Mouse (Mus musculus) right cerebral cortex, postnatal 25 days (tissue): ENCODE measurements around the gene Zdhhc8.

Experiments
- DNase-seq: peaks from one replicate; pipeline ENCODE4 v3.0.0; 2022

Gene Zdhhc8

DNA sequence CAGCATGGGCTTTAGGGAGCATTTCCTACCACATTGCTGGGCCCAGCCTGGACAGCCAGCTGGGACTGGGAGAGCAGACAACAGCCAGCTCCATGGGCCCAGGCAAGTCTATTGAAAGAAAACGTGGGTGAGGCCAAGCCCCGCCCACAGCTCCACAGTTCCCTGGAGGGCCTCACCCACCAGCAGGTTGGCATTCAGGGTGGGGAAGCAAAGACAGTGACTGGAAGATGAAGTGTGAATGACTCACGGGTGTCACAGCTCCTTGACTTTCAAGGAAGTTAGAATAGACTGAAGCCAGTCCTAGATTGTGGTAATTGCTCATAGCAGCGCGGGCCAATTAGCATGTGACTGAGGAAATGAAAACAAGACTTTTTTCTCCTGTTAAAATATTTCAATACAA lies 39.9 kb downstream of the Zdhhc8 start:
- DNase-seq, result peak; percentile 85

- DNase-seq, result peak; percentile 25
Observed at GRCm38 (mm10) chr16:18194208-18194985, 40.5 kb downstream of the Zdhhc8 start.

DNA sequence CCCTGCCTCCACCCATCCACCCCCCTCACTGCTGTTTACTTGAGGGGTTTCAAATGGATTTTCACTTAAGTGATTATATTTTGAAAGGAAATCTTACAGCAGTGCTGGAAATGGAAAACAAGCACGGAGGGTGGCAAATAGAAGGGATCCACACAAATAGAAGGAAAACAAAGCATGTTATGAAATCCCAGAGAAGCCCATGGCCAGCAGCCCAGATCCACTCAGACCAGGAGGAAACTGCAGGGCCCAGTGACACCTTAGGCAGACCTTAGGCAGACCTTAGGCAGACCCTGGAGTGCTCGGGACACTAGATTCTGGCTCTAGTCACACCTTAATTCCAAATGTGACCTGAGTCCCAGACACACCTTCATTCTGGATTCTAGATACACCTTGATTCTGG lies 43.9 kb downstream of the Zdhhc8 start:
- DNase-seq, result no peak

DNA sequence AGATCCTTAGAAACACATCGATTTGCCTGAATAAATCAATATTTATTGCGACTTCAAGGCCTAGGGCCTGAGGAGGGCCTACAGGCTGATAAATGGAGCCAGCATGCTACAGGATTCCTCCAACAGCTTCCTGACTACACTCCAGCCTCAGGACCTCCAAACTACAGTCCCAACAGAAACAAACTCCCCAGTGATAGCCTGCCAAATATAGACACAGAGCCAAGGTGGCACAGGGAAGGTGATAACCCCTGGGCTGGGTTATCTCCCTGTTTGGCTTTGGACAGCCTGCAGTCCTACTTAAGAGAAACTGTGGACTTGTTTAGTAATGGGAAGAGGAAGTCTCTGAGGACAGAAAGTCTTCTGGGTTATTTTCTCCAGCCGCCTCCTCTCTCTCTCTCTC lies 47.7 kb downstream of the Zdhhc8 start:
- DNase-seq, result no peak

- no peak for DNase-seq
Observed at GRCm38 (mm10) chr16:18186798-18187197, 48.1 kb downstream of the Zdhhc8 start.

GRCm38 (mm10) chr16:18185715-18186449 lies 49.1 kb downstream of the Zdhhc8 start:
- no peak for DNase-seq

DNA sequence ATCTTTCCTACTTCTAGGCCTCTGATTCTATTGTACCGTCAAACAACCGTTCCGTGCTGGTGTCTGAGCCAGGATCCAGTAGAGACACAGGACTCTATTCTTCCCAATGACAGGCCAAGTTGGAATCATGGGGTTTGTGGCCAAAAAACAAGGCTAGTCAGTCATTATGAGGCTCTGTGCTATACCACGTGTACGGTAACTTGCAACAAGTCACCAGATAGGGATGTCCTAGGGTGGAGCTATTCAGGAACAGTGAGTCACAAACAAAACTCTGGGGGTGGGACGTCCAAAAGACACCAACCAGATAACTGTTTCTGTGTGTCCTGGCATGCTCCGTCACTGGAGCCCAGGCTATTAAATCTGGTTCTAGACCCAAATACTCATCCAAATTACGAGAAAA lies 52.2 kb downstream of the Zdhhc8 start:
- DNase-seq, result no peak

DNA sequence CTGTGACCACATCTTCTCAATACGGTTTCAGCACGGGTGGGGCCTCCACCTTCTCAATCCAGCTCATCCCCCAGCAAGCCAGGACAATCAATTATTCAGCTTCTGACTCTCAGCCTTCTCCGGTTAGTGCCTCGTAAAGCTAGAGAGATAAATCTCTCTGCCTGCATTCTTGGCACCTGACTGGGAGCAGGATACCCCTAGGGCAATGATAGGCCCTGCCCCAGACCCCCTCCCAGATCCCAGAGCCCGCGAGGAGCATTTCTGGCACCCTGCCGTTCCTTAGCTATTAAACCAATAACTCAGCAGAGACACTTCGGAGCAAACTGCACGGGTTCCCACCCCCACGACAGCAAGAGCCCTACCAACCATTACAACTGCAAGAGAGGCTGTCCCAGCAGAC lies 53.5 kb downstream of the Zdhhc8 start:
- no peak for DNase-seq

- no peak for DNase-seq
Observed at GRCm38 (mm10) chr16:18179591-18179990, 55.3 kb downstream of the Zdhhc8 start.

GRCm38 (mm10) chr16:18176758-18177157 lies 58.2 kb downstream of the Zdhhc8 start:
- no peak for DNase-seq

DNA sequence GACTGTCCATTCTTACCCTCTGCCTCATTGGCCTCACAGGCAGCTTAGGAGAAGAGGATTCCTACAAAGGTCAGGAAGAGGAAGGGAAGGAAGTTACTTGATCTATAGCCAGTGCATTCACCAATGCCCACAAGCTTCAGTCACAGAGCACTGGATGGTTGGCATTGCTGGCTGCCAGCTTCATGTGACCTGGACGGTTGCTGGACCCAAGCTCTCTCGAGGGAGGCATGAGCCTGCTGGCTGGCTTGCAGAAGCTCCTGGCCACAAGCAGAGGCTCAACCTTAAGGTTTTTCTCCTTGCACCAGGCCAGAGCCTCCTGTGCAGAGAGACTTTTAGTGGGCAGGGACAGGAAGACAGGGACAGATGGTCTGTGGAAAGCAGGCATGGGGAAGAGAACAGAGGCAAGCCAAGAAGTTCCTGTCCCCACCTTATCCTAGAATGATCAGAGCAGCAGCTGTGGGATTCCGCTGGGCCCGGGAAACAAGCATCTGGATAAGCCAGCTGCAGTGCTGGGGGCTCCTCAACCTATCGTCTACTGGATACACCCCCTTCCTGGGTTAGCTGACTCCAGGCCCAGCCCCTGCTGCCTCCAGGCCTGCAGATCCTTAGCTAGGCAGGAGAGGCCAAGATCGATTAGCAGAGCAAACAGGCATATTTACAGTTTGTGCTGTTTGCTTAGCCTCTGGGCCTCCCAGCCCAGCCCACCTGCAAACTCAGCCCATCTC lies 59.0 kb downstream of the Zdhhc8 start:
- no peak for DNase-seq

DNA sequence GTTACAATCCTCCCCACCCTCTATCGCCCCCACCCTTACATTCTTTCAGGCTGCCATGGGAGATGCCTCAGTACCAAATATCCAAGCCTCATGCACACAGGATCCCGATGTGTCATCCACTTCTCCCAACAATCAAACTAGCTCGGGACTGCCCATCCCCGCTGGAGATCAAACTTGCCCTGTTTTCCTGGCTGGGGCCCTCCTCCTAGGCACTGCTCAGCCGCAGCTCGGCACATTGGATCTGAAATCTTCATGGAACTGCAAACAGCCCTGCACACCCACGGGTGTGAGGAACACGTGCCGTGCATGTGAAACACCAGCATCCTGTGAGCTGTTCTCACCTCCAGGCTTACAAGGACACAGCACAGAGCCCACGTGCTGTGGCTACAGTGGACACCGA lies 61.1 kb downstream of the Zdhhc8 start:
- DNase-seq, result peak; percentile 80

DNA sequence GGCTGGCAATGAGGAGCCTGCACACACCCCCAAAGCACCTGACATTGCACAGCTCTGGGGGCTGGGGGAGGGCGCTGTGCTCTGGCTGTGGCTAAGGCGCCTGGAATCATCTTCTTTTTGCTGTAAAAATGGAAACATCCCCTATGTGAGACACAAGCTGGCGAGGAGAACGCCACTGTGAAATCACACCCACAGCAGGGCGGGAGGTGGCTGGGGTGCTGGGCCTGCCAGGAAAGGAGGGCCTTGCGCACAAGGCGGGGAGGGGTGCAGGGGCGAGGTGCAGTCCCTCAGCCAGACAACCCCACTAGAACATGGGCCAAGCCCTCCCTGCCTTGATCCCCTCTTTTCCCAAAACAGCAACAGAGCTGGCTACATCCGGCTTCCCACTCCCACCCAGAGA lies 61.7 kb downstream of the Zdhhc8 start:
- peak; percentile 84 for DNase-seq

DNA sequence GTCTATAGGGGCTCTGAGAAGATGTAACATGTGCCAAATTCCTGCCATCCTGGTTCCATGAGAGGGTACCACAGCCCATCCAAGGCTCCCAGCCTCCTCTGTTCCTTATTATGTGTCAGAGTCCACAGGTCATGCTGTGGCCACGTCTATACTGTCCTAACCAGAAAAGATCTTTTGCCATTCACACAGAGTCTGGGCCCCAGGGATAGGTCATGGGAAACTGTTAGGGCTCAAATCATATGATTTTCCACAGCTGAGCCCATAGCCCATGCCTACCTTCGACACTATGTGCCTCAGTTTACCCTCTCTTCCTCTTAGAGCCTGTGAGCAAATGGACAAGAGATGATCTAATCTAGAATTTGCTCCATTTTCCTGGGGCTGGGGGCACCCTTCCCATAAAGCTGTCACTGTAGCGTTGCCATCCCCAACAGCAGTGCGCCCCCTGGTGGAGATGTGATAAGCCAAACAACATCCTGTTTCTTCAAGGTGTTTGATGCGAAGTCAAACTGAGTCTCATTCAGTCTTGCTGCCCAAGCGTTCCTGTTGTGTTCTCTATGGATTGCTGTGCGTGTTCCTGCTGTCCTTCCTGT lies 62.6 kb downstream of the Zdhhc8 start:
- DNase-seq, result peak; percentile 78
